Mouse (Mus musculus) heart, postnatal 0 days (tissue): ENCODE results near the gene BC016579. TPM values are rescaled to one million over a fixed set of nuclear protein-coding genes. Genes with fewer than 3 reads are reported as not detected.

Experiments
- ATAC-seq: fragments of 200-750 bp; cut with Nextera tagmentation; 2 replicates; pipeline ENCODE4 v1.8.0; 2017; ENCODE audit warnings: low read depth, moderate number of reproducible peaks, moderate library complexity; ENCODE audit not compliant: insufficient read depth
- DNase-seq: peaks from one replicate; pipeline ENCODE4 v3.0.0-alpha.2; 2016; ENCODE audit warnings: low spot score
- H3K27ac ChIP-seq: fragments of 300-500 bp; sonication (generic); 2 replicates; pipeline ENCODE4 v1.5.1; 2014; ENCODE audit warnings: low read depth, mild to moderate bottlenecking
- H3K27me3 ChIP-seq: fragments of 300-500 bp; sonication (generic); 2 replicates; pipeline ENCODE4 v1.6.1; 2014; ENCODE audit warnings: low read length, mixed read lengths; ENCODE audit not compliant: control insufficient read depth, insufficient read depth
- H3K36me3 ChIP-seq: fragments of 300-500 bp; sonication (generic); replicated peaks from 2 replicates; pipeline ENCODE4 v1.6.1; 2014; ENCODE audit warnings: low read length, mixed read lengths; ENCODE audit not compliant: control insufficient read depth, insufficient read depth
- H3K4me1 ChIP-seq: fragments of 300-500 bp; sonication (generic); 2 replicates; pipeline ENCODE4 v1.6.1; 2014; ENCODE audit warnings: antibody characterized with exemption; ENCODE audit not compliant: control insufficient read depth, insufficient read depth
- H3K4me2 ChIP-seq: fragments of 300-500 bp; sonication (generic); 2 replicates; pipeline ENCODE4 v1.6.1; 2014; ENCODE audit warnings: low read depth, mild to moderate bottlenecking, low read length, moderate library complexity
- H3K4me3 ChIP-seq: fragments of 300-500 bp; sonication (generic); 2 replicates; pipeline ENCODE4 v1.5.1; 2014; ENCODE audit warnings: low read depth, low read length
- H3K9ac ChIP-seq: fragments of 300-500 bp; sonication (generic); replicated peaks from 2 replicates; pipeline ENCODE4 v1.6.1; 2014; ENCODE audit warnings: low read depth, low read length, mixed read lengths
- H3K9me3 ChIP-seq: fragments of 300-500 bp; sonication (generic); replicated peaks from 2 replicates; pipeline ENCODE4 v1.6.1; 2016; ENCODE audit warnings: low read length; ENCODE audit not compliant: control insufficient read depth
- CTCF ChIP-seq: IDR thresholded peaks from 2 replicates; pipeline ENCODE4 v1.5.1; 2016; ENCODE audit warnings: antibody characterized with exemption, control low read depth, low read depth
- EP300 ChIP-seq: IDR thresholded peaks from 2 replicates; pipeline ENCODE4 v1.6.1; 2016; ENCODE audit warnings: antibody characterized with exemption, low read depth
- WGBS: fragments of 180-500 bp; shearing (Covaris S2); extraction: QIAGEN DNeasy Blood & Tissue Kit; methylation state at CpG from one replicate; pipeline ENCODE4 v1.1.7; 2014; 5-methylcytosine and 5-hydroxymethylcytosine counted together
- polyA plus RNA-seq: library from polyadenylated mRNA; unstranded; fragments of >200 nt; fragmentation: Nextera tagmentation; extraction: Ambion mirVana; gene quantifications from 2 replicates; pipeline ENCODE4 v1.2.1, GENCODE M21; 2015
- total RNA-seq: library from RNA; depleted of rRNA; stranded (reverse); fragments of >200 nt; gene quantifications from 2 replicates; pipeline ENCODE4 v1.2.3, GENCODE M21; 2014; ENCODE audit warnings: low replicate concordance; rRNA removed

Gene BC016579
- total and polyA plus RNA-seq, 2 experiments from 2014 or later: not detected

GRCm38 (mm10) chr16:45593656-45594055 lies 60.2 kb downstream of the BC016579 start:
- H3K4me1 ChIP-seq: no peaks in the 10 kb centered on the region
- DNase-seq (no peak), ATAC-seq (no peak)
- no peaks in the 10 kb centered on the region for H3K9me3 ChIP-seq
- no peak overlapping the region for H3K9ac ChIP-seq
- WGBS: 53% methylated on average over 1 of the region's 1 CpGs
- no peak overlapping the region for H3K4me2 ChIP-seq
- H3K27ac ChIP-seq: no peak overlapping the region
- no peak overlapping the region for H3K4me3 ChIP-seq
- H3K27me3 ChIP-seq: no peaks in the 10 kb centered on the region
- TF ChIP-seq CTCF: no peak
- TF ChIP-seq EP300: no peak
- H3K36me3 ChIP-seq: no peaks in the 10 kb centered on the region

- no peak overlapping the region for H3K9ac ChIP-seq
- ATAC-seq (no peak), DNase-seq (no peak)
- no peak overlapping the region for H3K4me2 ChIP-seq
- H3K27ac ChIP-seq: no peak overlapping the region
- 36% methylated on average over 2 of the region's 2 CpGs for WGBS
- H3K4me3 ChIP-seq: no peak overlapping the region
- no peaks in the 10 kb centered on the region for H3K27me3 ChIP-seq
- H3K9me3 ChIP-seq: no peaks in the 10 kb centered on the region
- TF ChIP-seq CTCF: peak; percentile 43
- no peak for TF ChIP-seq EP300
- H3K4me1 ChIP-seq: no peaks in the 10 kb centered on the region
- H3K36me3 ChIP-seq: no peaks in the 10 kb centered on the region
Observed at GRCm38 (mm10) chr16:45582512-45582911, 71.4 kb downstream of the BC016579 start.

GRCm38 (mm10) chr16:45579883-45580282 lies 74.0 kb downstream of the BC016579 start:
- Histone ChIP-seq H3K27ac (no peak overlapping the region), H3K4me1 (no peaks in the 10 kb centered on the region), H3K9ac (no peak overlapping the region), H3K36me3 (no peaks in the 10 kb centered on the region), H3K4me3 (no peak overlapping the region), H3K9me3 (no peaks in the 10 kb centered on the region), H3K4me2 (no peak overlapping the region), H3K27me3 (no peaks in the 10 kb centered on the region)
- 53% methylated on average over 12 of the region's 12 CpGs for WGBS
- TF ChIP-seq EP300 (no peak), CTCF (no peak)
- no peak for DNase-seq
- ATAC-seq: no peak

Other genes with a start within 250 kb of the BC016579 start
- 18.0 and 31.0 TPM in 2 replicates for gene Cd200, start 245.0 kb downstream of the BC016579 start, total RNA-seq
- 67.7 TPM in 2 replicates for gene Cd200, start 245.0 kb downstream of the BC016579 start, polyA plus RNA-seq
- not detected in 2 replicates for gene Gm609, start 161.1 kb downstream of the BC016579 start, total RNA-seq
- gene Gm609, start 161.1 kb downstream of the BC016579 start, polyA plus RNA-seq: not detected in 2 replicates
- not detected in 2 replicates for gene Gm17783, start 122.0 kb downstream of the BC016579 start, total RNA-seq
- gene Gm17783, start 122.0 kb downstream of the BC016579 start, polyA plus RNA-seq: not detected in 2 replicates
- not detected in 2 replicates for gene Slc9c1, start 118.8 kb downstream of the BC016579 start, total RNA-seq
- gene Slc9c1, start 118.8 kb downstream of the BC016579 start, polyA plus RNA-seq: not detected in 2 replicates
- 2.9 TPM in 1 of 2 replicates, not detected in the other for gene Gcsam, start 43.7 kb downstream of the BC016579 start, total RNA-seq
- gene Gcsam, start 43.7 kb downstream of the BC016579 start, polyA plus RNA-seq: 0.08 and 0.26 TPM in 2 replicates
- not detected in 2 replicates for gene Tmprss7, start 39.6 kb upstream of the BC016579 start, total RNA-seq
- not detected in 2 replicates for gene Tmprss7, start 39.6 kb upstream of the BC016579 start, polyA plus RNA-seq
- gene Tagln3, start 70.5 kb upstream of the BC016579 start, total RNA-seq: 1.3 TPM in 1 of 2 replicates, not detected in the other
- gene Tagln3, start 70.5 kb upstream of the BC016579 start, polyA plus RNA-seq: 0.57 and 0.82 TPM in 2 replicates
- 8.7 and 10.4 TPM in 2 replicates for gene Abhd10, start 88.9 kb upstream of the BC016579 start, total RNA-seq
- 30.8 and 32.8 TPM in 2 replicates for gene Abhd10, start 88.9 kb upstream of the BC016579 start, polyA plus RNA-seq